Mouse (Mus musculus) midbrain, postnatal 0 days (tissue): ENCODE data around the gene Gstm2. TPM values are rescaled to one million over a fixed set of nuclear protein-coding genes. Genes with fewer than 3 reads are reported as not detected.

Experiments used
- ATAC-seq: fragments of 200-750 bp; cut with Nextera tagmentation; 2 replicates; pipeline ENCODE4 v1.8.0; 2017; ENCODE audit warnings: moderate number of reproducible peaks, mild to moderate bottlenecking, moderate TSS enrichment, moderate library complexity; ENCODE audit not compliant: low FRiP score
- DNase-seq: peaks from one replicate; pipeline ENCODE4 v3.0.0-alpha.2; 2015; ENCODE audit warnings: low spot score
- H3K27ac ChIP-seq: fragments of 300-500 bp; sonication (generic); 2 replicates; pipeline ENCODE4 v1.5.1; 2014; ENCODE audit warnings: low read depth, mild to moderate bottlenecking, low read length, mixed read lengths
- H3K27me3 ChIP-seq: fragments of 300-500 bp; sonication (generic); 2 replicates; pipeline ENCODE4 v1.6.1; 2014; ENCODE audit warnings: low read length, control low read depth, mixed read lengths; ENCODE audit not compliant: insufficient read depth
- H3K36me3 ChIP-seq: fragments of 300-500 bp; sonication (generic); 2 replicates; pipeline ENCODE4 v1.6.1; 2014; ENCODE audit warnings: low read length, control low read depth, mixed read lengths; ENCODE audit not compliant: insufficient read depth
- H3K4me1 ChIP-seq: fragments of 300-500 bp; sonication (generic); 2 replicates; pipeline ENCODE4 v1.6.1; 2014; ENCODE audit warnings: mild to moderate bottlenecking, control low read depth, antibody characterized with exemption, low read length, mixed read lengths; ENCODE audit not compliant: insufficient read depth
- H3K4me2 ChIP-seq: fragments of 300-500 bp; sonication (generic); 2 replicates; pipeline ENCODE4 v1.6.1; 2014; ENCODE audit warnings: low read depth, mild to moderate bottlenecking, low read length, mixed read lengths; ENCODE audit not compliant: poor library complexity, severe bottlenecking
- H3K4me3 ChIP-seq: fragments of 300-500 bp; sonication (generic); 2 replicates; pipeline ENCODE4 v1.5.1; 2014; ENCODE audit warnings: low read depth, mild to moderate bottlenecking, low read length, moderate library complexity
- H3K9ac ChIP-seq: fragments of 300-500 bp; sonication (generic); replicated peaks from 2 replicates; pipeline ENCODE4 v1.6.1; 2014; ENCODE audit warnings: mild to moderate bottlenecking, low read length, moderate library complexity, mixed read lengths; ENCODE audit not compliant: poor library complexity, severe bottlenecking
- H3K9me3 ChIP-seq: fragments of 300-500 bp; sonication (generic); 2 replicates; pipeline ENCODE4 v1.6.1; 2016; ENCODE audit warnings: low read length, control low read depth
- CTCF ChIP-seq: IDR thresholded peaks from 2 replicates; pipeline ENCODE4 v1.5.1; 2016; ENCODE audit warnings: antibody characterized with exemption, mild to moderate bottlenecking
- WGBS: fragments of 180-500 bp; shearing (Covaris S2); extraction: QIAGEN DNeasy Blood & Tissue Kit; methylation state at CpG from one replicate; pipeline ENCODE4 v1.1.7; 2014; 5-methylcytosine and 5-hydroxymethylcytosine counted together
- polyA plus RNA-seq: library from polyadenylated mRNA; unstranded; fragments of >200 nt; fragmentation: Nextera tagmentation; extraction: Ambion mirVana; gene quantifications from 2 replicates; pipeline ENCODE4 v1.2.1, GENCODE M21; 2015
- total RNA-seq: library from RNA; depleted of rRNA; stranded (reverse); fragments of >200 nt; gene quantifications from 2 replicates; pipeline ENCODE4 v1.2.3, GENCODE M21; 2014

The Gstm2 gene
- total and polyA plus RNA-seq, 2 experiments from 2014 or later: 8.5 to 13.0 TPM

- no peak for ATAC-seq
- 91% methylated on average over 2 of the region's 2 CpGs for WGBS
Observed at GRCm38 (mm10) chr3:108014974-108015346, 28.7 kb upstream of the Gstm2 start.

GRCm38 (mm10) chr3:108014098-108014973 lies 28.1 kb upstream of the Gstm2 start:
- Histone ChIP-seq H3K4me2 (no peak overlapping the region), H3K27ac (no peak overlapping the region), H3K4me1 (no peaks in the 10 kb centered on the region; the same call in 1 of the 2 replicates), H3K4me3 (no peak overlapping the region), H3K36me3 (no peaks in the 10 kb centered on the region), H3K9ac (no peak overlapping the region), H3K9me3 (no peaks in the 10 kb centered on the region), H3K27me3 (no peaks in the 10 kb centered on the region)
- TF ChIP-seq CTCF: no peak
- ATAC-seq (no peak), DNase-seq (no peak)
- 90% methylated on average over 7 of the region's 8 CpGs for WGBS

More at GRCm38 (mm10) chr3:108014974-108015346, 28.7 kb upstream of the Gstm2 start:
- H3K4me3 ChIP-seq: no peak overlapping the region
- H3K4me1 ChIP-seq: no peaks in the 10 kb centered on the region; the same call in 1 of the 2 replicates
- no peak overlapping the region for H3K27ac ChIP-seq
- DNase-seq: no peak
- H3K9me3 ChIP-seq: no peaks in the 10 kb centered on the region
- TF ChIP-seq CTCF: no peak
- H3K9ac ChIP-seq: no peak overlapping the region
- H3K4me2 ChIP-seq: no peak overlapping the region
- H3K27me3 ChIP-seq: no peaks in the 10 kb centered on the region
- no peaks in the 10 kb centered on the region for H3K36me3 ChIP-seq

- ATAC-seq (no peak), DNase-seq (peak; percentile 55)
- no peaks in the 10 kb centered on the region for H3K9me3 ChIP-seq
- H3K4me3 ChIP-seq: no peak overlapping the region
- H3K4me2 ChIP-seq: no peak overlapping the region
- no peaks in the 10 kb centered on the region; the same call in 1 of the 2 replicates for H3K4me1 ChIP-seq
- no peaks in the 10 kb centered on the region for H3K27me3 ChIP-seq
- TF ChIP-seq CTCF: no peak
- H3K27ac ChIP-seq: no peak overlapping the region
- WGBS: 71% methylated on average over 4 of the region's 4 CpGs
- H3K9ac ChIP-seq: no peak overlapping the region
- no peaks in the 10 kb centered on the region for H3K36me3 ChIP-seq
Observed at GRCm38 (mm10) chr3:108013331-108013871, 27.1 kb upstream of the Gstm2 start.

GRCm38 (mm10) chr3:108011558-108011957 lies 25.3 kb upstream of the Gstm2 start:
- peak; percentile 74 for DNase-seq
- TF ChIP-seq CTCF: no peak
- Histone ChIP-seq H3K27ac (no peak overlapping the region), H3K9ac (no peak overlapping the region), H3K36me3 (no peaks in the 10 kb centered on the region), H3K4me1 (no peaks in the 10 kb centered on the region; the same call in 1 of the 2 replicates), H3K9me3 (no peaks in the 10 kb centered on the region), H3K4me3 (no peak overlapping the region), H3K4me2 (no peak overlapping the region), H3K27me3 (no peaks in the 10 kb centered on the region)
- 0 out of 2 replicates have a peak, but pooled peaks have one; percentile 28 for ATAC-seq
- WGBS: 15% methylated on average over 3 of the region's 3 CpGs

- H3K4me2 ChIP-seq: no peak overlapping the region
- peak; percentile 58; the same call in 1 of the 2 replicates for ATAC-seq
- no peak for TF ChIP-seq CTCF
Observed at GRCm38 (mm10) chr3:108010286-108010685, 24.0 kb upstream of the Gstm2 start.

GRCm38 (mm10) chr3:108002021-108002420 lies 15.8 kb upstream of the Gstm2 start:
- Histone ChIP-seq H3K4me2 (no peak overlapping the region), H3K36me3 (no peaks in the 10 kb centered on the region), H3K4me1 (no peaks in the 10 kb centered on the region), H3K4me3 (no peak overlapping the region), H3K9ac (no peak overlapping the region), H3K27ac (no peak overlapping the region), H3K9me3 (no peaks in the 10 kb centered on the region), H3K27me3 (no peaks in the 10 kb centered on the region)
- 87% methylated on average over 8 of the region's 8 CpGs for WGBS
- no peak for TF ChIP-seq CTCF
- ATAC-seq (no peak), DNase-seq (no peak)

More at GRCm38 (mm10) chr3:108010286-108010685, 24.0 kb upstream of the Gstm2 start:
- WGBS: 56% methylated on average over 2 of the region's 2 CpGs
- Histone ChIP-seq H3K9ac (no peak overlapping the region), H3K27ac (no peak overlapping the region), H3K27me3 (no peaks in the 10 kb centered on the region), H3K4me3 (no peak overlapping the region), H3K4me1 (no peaks in the 10 kb centered on the region), H3K9me3 (no peaks in the 10 kb centered on the region), H3K36me3 (no peaks in the 10 kb centered on the region)
- peak; percentile 86 for DNase-seq
